Mouse (Mus musculus) hindbrain, postnatal 0 days (tissue): ENCODE measurements around the gene Pcsk5. TPM values are rescaled to one million over a fixed set of nuclear protein-coding genes. Genes with fewer than 3 reads are reported as not detected.

Source experiments
- ATAC-seq: fragments of 200-750 bp; cut with Nextera tagmentation; 2 replicates; pipeline ENCODE4 v1.8.0; 2017; ENCODE audit warnings: mild to moderate bottlenecking, moderate TSS enrichment, moderate library complexity
- DNase-seq: peaks from one replicate; pipeline ENCODE4 v3.0.0-alpha.2; 2015; ENCODE audit warnings: low spot score
- H3K27ac ChIP-seq: fragments of 300-500 bp; sonication (generic); 2 replicates; pipeline ENCODE4 v1.5.1; 2014; ENCODE audit warnings: mild to moderate bottlenecking
- H3K27me3 ChIP-seq: fragments of 300-500 bp; sonication (generic); 2 replicates; pipeline ENCODE4 v1.6.1; 2014; ENCODE audit warnings: low read length, mixed read lengths; ENCODE audit not compliant: insufficient read depth
- H3K36me3 ChIP-seq: fragments of 300-500 bp; sonication (generic); 2 replicates; pipeline ENCODE4 v1.6.1; 2014; ENCODE audit warnings: low read length, mixed read lengths; ENCODE audit not compliant: insufficient read depth
- H3K4me1 ChIP-seq: fragments of 300-500 bp; sonication (generic); 2 replicates; pipeline ENCODE4 v1.6.1; 2014; ENCODE audit warnings: antibody characterized with exemption, low read length, mixed read lengths; ENCODE audit not compliant: insufficient read depth
- H3K4me2 ChIP-seq: fragments of 300-500 bp; sonication (generic); 2 replicates; pipeline ENCODE4 v1.6.1; 2014; ENCODE audit warnings: low read depth, mild to moderate bottlenecking, low read length, moderate library complexity, mixed read lengths
- H3K4me3 ChIP-seq: fragments of 300-500 bp; sonication (generic); 2 replicates; pipeline ENCODE4 v1.5.1; 2014; ENCODE audit warnings: low read length
- H3K9ac ChIP-seq: fragments of 300-500 bp; sonication (generic); replicated peaks from 2 replicates; pipeline ENCODE4 v1.6.1; 2014; ENCODE audit warnings: mild to moderate bottlenecking, low read length, moderate library complexity, mixed read lengths
- H3K9me3 ChIP-seq: fragments of 300-500 bp; sonication (generic); 2 replicates; pipeline ENCODE4 v1.6.1; 2016; ENCODE audit warnings: low read length, mixed read lengths
- CTCF ChIP-seq: IDR thresholded peaks from 2 replicates; pipeline ENCODE4 v1.5.1; 2016; ENCODE audit warnings: antibody characterized with exemption, control low read depth, low read depth
- WGBS: fragments of 180-500 bp; shearing (Covaris S2); extraction: QIAGEN DNeasy Blood & Tissue Kit; methylation state at CpG from one replicate; pipeline ENCODE4 v1.1.7; 2014; 5-methylcytosine and 5-hydroxymethylcytosine counted together
- polyA plus RNA-seq: library from polyadenylated mRNA; unstranded; fragments of >200 nt; fragmentation: Nextera tagmentation; extraction: Ambion mirVana; gene quantifications from 2 replicates; pipeline ENCODE4 v1.2.1, GENCODE M21; 2015
- total RNA-seq: library from RNA; depleted of rRNA; stranded (reverse); fragments of >200 nt; gene quantifications from 2 replicates; pipeline ENCODE4 v1.2.3, GENCODE M21; 2014

The Pcsk5 gene
- total and polyA plus RNA-seq, 2 experiments from 2014 or later: 12.4 to 16.2 TPM

DNA sequence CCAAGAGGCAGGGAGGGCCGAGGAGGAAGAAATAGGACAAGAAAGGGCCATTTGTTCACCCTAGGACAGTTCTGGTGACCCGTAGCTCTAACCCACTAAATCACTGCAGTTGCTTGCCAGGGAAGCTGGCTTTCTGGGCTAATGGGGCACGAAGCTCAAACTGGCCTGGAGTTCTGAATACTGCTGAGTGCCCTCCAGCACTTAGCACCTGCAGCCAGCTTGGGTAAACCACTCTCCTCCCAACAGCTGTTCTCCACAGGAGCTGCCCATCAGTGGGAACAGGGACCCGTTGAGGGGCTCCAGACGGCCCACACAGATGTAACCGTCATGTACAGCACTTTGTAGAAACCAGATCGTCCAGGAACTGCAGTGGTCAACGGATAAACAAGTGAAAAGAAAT is 246.1 kb downstream of the Pcsk5 start:
- DNase-seq: peak; percentile 61
- TF ChIP-seq CTCF: no peak
- no peak overlapping the region for H3K4me3 ChIP-seq
- 30% methylated on average over 8 of the region's 8 CpGs for WGBS
- ATAC-seq: peak; percentile 84
- H3K9me3 ChIP-seq: no peaks in the 10 kb centered on the region
- no peak overlapping the region for H3K27ac ChIP-seq
- H3K4me1 ChIP-seq: no peaks in the 10 kb centered on the region; the same call in 1 of the 2 replicates
- H3K4me2 ChIP-seq: no peak overlapping the region
- no peak overlapping the region for H3K9ac ChIP-seq
- H3K27me3 ChIP-seq: no peaks in the 10 kb centered on the region
- H3K36me3 ChIP-seq: no peaks in the 10 kb centered on the region

DNA sequence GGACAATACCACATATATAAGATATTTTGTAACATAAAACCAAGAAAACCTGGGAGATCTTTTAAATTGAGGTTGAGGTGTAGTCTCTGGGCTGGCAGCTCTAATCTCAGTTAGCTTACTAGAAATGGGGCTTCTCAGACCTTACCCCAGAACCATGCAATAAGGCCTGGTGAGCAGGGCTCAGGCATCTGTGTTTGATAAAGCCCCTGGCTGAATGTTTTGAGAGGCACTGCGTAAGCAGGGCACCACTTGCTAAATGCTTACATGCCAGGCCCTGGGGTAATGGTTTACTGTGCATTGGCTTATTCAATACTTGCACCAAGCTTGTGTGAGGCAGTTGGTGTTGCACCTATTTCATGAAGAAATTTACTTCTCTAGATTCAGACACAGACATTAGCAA is 247.1 kb downstream of the Pcsk5 start:
- Histone ChIP-seq H3K36me3 (no peaks in the 10 kb centered on the region), H3K9ac (no peak overlapping the region), H3K4me1 (no peaks in the 10 kb centered on the region; the same call in 1 of the 2 replicates), H3K27ac (no peak overlapping the region), H3K4me3 (no peak overlapping the region), H3K27me3 (no peaks in the 10 kb centered on the region), H3K9me3 (no peaks in the 10 kb centered on the region), H3K4me2 (no peak overlapping the region)
- DNase-seq: no peak
- WGBS: 69% methylated on average over 1 of the region's 1 CpGs
- ATAC-seq: no peak
- no peak for TF ChIP-seq CTCF

DNA sequence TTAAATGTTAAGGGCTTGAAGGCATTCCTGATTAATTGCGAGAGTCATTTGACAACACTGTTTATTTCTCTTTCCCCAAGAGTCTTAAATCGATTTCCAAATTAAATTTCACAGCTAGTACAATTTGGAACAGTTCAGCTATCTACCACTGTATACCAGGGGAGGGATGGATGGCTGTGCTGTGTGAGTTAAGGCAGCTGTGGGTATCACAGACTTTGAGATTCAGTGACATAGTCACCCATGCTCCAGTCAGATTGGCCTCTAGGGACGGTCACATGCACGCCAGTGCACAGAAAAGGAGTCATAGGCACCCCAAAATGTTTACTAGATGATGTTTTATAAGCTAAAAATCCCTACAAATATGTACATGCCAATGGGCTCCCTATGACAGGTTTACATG is 260.0 kb downstream of the Pcsk5 start:
- ATAC-seq (no peak), DNase-seq (no peak)
- Histone ChIP-seq H3K27me3 (no peaks in the 10 kb centered on the region), H3K27ac (no peak overlapping the region), H3K36me3 (no peaks in the 10 kb centered on the region), H3K4me2 (no peak overlapping the region), H3K9me3 (no peaks in the 10 kb centered on the region), H3K9ac (no peak overlapping the region), H3K4me1 (no peaks in the 10 kb centered on the region), H3K4me3 (no peak overlapping the region)
- TF ChIP-seq CTCF: no peak
- 91% methylated on average over 4 of the region's 4 CpGs for WGBS

DNA sequence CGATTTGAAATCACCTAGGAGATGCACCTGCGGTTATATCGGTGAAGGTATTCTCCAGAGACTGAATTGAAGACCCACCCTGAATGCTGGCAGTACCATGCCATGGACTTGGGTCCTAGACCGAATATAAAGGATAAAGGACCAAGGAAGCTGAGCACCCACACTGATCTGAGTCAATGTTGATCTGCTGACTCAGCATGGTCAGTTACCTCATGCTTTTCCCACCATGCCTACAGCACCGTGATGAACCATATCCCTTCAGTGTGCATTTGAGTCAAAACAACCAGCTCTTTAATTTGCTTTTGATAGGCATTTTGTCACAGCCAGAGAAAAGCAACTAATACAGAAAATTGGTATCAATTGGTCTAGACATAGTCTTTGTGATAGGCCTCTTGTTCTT is 262.9 kb downstream of the Pcsk5 start:
- Histone ChIP-seq H3K4me1 (no peaks in the 10 kb centered on the region), H3K9ac (no peak overlapping the region), H3K27me3 (no peaks in the 10 kb centered on the region), H3K27ac (no peak overlapping the region), H3K4me3 (no peak overlapping the region), H3K36me3 (peaks cover 4% of the 10 kb centered on the region; the same call in 1 of the 2 replicates), H3K4me2 (no peak overlapping the region), H3K9me3 (no peaks in the 10 kb centered on the region)
- no peak for DNase-seq
- ATAC-seq: no peak
- WGBS: 96% methylated on average over 5 of the region's 5 CpGs
- no peak for TF ChIP-seq CTCF

GRCm38 (mm10) chr19:17572315-17572714 is 265.1 kb downstream of the Pcsk5 start:
- DNase-seq (no peak), ATAC-seq (no peak)
- Histone ChIP-seq H3K9me3 (no peaks in the 10 kb centered on the region), H3K27ac (no peak overlapping the region), H3K36me3 (peaks cover 4% of the 10 kb centered on the region; the same call in 1 of the 2 replicates), H3K9ac (no peak overlapping the region), H3K4me3 (no peak overlapping the region), H3K27me3 (no peaks in the 10 kb centered on the region), H3K4me1 (no peaks in the 10 kb centered on the region), H3K4me2 (no peak overlapping the region)
- no peak for TF ChIP-seq CTCF
- WGBS: 95% methylated on average over 8 of the region's 8 CpGs

- Histone ChIP-seq H3K27me3 (no peaks in the 10 kb centered on the region), H3K9ac (no peak overlapping the region), H3K27ac (no peak overlapping the region), H3K4me1 (no peaks in the 10 kb centered on the region), H3K4me2 (no peak overlapping the region), H3K4me3 (no peak overlapping the region), H3K36me3 (peaks cover 4% of the 10 kb centered on the region; the same call in 1 of the 2 replicates), H3K9me3 (no peaks in the 10 kb centered on the region)
- ATAC-seq (no peak), DNase-seq (no peak)
- 86% methylated on average over 2 of the region's 2 CpGs for WGBS
- no peak for TF ChIP-seq CTCF
These were observed 266.5 kb downstream of the Pcsk5 start for GRCm38 (mm10) chr19:17570936-17571335.

DNA sequence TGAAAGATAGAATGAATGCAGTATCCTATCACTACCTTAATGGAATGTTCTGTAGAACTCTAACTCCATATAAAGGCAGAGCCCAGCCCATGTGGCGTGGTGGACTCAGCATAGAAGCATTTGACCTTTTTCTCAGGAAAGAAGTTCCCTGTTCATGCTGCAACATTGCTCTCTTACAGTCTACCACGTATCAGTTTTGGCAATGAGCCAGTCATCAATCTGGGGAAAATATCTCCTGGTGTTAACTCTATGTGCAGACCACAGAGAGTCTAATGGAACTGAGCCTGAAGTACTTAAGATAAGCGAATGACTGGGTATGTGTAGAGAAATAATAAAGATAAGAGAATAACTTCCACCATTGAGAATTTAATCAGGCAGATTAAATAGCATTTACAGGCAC is 270.2 kb downstream of the Pcsk5 start:
- TF ChIP-seq CTCF: no peak
- H3K27me3 ChIP-seq: no peaks in the 10 kb centered on the region
- no peak overlapping the region for H3K4me3 ChIP-seq
- H3K9me3 ChIP-seq: no peaks in the 10 kb centered on the region
- DNase-seq (no peak), ATAC-seq (no peak)
- H3K4me2 ChIP-seq: no peak overlapping the region
- H3K27ac ChIP-seq: no peak overlapping the region
- H3K36me3 ChIP-seq: peaks cover 4% of the 10 kb centered on the region; the same call in 1 of the 2 replicates
- 64% methylated on average over 3 of the region's 3 CpGs for WGBS
- no peaks in the 10 kb centered on the region for H3K4me1 ChIP-seq
- H3K9ac ChIP-seq: no peak overlapping the region
